Mouse (Mus musculus): Measurements from ENCODE around the gene Gypa.

Gypa gene

DNA sequence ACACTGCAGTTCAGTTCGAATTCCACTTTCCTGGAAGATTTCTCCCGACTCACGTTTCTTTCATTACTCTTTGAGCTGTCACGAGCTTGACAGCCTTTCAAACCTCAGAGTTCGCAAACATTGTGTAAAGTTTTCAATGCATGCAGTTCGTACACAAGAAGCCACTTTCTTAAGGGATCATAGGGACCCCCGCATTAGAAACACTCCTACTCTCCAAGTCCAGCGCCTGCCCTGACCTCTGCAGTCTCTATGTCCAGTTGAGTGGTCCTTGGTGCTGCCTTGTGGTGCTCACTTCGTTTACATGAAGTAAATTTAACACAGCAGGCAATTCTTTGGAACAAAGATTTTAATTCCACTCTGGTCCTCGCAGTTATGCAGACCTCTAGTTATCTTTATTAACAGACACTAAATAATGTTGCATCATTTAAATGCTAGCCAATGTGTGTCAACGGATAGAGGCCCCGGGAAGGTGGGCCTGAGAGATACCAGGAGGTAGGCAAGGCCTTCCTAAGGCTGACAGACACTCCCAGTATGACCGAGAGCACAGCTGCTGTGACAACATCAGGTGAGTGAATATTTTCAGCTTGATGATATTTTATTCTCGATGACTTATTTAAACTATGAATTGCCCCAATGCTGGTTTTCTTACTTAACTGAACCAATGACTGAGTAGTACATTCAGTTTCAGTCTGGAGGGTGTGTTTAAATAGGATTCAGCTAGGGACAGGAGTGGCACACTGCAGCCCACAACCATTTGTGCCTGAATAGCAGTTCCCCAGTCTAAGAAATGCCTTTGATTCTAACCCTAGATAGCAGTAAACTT lies at the start of gene Gypa:
Gene Gypa (plus strand): TSS at position 259 of the 823 bp plus-strand sequence.
- DNase-seq (ENCODE audit: low spot score in 2 of 2), result no peak

DNA sequence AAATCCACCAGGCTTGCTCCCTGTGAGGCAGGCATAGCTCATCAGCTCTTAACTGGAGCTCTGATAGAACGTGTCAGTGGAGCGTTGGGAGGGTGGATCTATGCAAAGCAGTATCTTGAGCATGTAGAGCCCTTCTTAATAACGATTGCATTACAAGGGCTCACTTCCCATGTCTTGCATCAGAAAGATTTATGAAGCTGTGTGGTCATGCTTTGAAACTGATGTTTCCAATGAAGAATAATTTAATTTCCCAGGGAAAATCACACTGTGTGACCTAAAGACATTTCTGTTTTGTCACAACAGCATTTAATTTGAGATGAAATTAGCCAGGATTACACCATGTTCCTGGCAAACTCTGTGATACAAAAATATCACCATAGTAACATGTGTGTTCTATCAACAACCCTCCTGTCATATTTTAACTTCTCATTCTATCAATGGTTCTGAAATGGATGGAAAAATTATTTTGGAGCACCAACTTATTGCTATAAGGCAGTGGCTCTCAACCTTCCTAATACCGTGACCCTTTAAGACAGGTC lies 49.0 kb upstream of the Gypa start:
- DNase-seq (ENCODE audit: low spot score in 2 of 2), result no peak

DNA sequence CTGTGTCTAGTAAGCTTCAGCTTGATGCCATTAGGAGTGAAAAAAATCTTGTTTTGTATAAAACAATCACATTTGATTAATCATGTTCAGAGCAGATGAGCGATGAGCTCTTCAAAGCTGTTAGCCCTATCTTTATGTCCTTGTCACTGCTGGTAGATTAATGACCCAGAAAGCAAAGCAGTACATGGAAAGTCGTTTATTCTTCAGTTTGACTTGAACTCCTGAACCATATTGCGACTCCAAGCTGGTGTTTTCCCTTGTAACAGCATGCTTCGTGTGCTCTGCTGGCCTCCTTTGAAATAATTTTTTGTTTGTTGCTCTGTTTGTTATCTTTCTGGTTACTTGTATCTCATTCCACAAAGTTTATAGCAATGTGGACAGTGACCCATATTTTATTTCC lies 46.4 kb upstream of the Gypa start:
- no peak for DNase-seq (ENCODE audit: low spot score in 2 of 2)

DNA sequence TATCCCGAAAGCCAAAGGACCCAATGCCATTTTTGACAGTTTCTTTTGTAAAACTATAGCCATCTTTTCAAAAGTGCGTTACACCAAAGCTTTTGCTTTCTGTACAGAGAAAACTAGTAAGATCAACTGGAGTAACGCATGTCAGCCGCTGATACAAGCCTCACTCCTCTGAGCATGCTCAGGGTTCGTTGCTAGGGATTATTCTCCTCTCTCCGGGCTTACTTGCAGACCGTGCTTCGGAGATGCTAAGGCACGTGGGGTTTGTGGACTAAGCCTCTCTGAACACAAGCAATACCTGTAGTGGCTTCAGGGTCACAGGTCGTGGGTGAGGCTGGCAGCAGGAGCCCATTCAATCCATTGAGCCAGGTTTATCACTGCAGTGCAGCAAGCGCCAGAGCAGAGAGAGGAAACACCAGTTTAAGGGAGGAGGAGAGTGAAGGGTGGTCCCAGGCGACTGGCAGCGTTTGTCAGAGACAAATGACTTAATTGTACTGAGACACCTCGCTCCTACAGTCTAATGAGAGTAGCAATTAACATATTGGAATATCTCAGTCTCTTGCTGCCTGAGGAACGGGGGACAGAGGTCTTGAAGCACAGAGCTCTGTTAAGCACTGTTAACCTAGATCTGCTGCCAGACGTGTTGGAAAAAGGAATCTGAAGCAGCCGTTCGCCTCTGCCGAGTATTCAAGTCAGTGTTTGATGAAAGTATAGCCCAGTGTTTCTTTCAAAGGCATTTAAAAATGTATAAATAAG lies 41.5 kb upstream of the Gypa start:
- no peak for DNase-seq (ENCODE audit: low spot score in 2 of 2)

DNA sequence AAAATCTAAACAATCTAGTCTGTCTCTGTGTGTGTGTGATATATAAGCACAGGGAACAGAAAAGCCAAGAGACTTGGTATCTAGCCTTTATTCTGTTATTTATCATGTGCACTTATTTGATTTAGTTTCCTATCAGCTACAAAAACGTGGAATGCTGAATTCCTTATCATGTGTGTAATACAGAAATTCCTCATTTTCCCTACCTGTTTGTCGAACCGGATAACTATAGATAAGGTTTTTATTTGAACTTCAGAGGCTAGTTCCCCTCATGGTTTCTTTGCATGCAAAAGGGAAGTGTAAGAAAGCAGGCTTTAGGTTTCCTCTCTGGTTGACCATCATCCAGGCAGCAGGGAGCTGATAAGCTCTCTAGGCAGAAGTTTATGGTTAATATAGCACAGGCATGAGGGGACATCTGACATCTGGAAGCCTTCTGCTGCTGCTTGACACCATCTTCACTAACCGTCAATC lies 30.1 kb upstream of the Gypa start:
- DNase-seq (ENCODE audit: low spot score in 2 of 2), result no peak

DNA sequence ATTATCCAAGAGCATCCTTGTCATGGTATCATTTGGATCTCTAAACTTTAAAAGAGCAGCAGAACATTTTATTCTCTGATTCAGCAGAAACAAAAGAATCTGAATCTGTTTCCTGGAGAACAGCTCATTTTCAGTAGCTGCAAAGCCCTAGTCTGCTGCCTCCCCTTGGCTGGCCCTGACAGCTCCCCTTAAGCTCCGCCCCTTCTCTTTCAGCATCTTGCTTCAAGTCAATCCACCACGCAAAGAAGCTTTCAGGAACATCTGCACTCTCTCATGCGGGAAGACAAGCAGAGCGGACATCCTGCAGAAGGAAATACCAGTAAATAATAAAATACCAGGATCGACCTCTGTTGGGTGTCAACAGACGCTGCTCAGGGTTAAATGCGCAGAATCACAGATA lies 18.6 kb upstream of the Gypa start:
- no peak for DNase-seq (ENCODE audit: low spot score in 2 of 2)

DNA sequence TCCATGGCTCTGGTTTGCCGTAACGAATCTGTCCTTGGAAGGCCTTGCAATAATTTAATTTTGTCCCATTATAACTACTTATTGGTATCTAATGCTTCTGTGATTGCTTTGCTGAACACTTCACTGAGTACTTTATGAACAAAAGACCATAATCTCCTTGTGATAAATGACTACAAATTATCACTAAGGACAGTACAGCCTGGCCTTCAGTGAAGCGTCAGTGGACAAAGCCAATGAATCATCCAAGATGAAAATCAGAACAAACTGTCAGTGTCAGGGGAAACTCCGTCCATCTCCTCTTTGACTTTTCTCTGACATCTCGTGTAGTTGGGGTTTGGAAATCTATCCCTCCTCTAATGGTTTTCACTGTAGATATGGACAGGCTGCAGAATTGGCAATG lies 15.4 kb upstream of the Gypa start:
- DNase-seq (ENCODE audit: low spot score in 2 of 2), result no peak

DNA sequence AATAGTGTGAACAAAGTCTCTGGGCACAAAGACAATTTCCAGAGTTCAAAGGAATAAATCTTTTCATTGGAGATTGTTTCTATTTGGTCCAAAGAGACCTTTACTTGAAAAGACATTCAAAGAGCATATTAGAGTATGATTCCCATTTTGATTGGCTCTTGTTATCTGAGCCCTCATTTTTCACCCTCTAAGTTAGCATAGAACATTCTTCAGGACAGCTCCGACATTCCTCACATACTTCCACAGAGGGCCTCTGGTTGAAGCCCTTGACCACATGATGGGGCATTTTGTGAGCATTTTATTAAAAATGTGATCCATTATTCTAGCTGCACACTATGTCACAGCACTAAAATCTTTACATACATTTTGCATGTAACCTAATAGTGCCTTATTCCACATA lies 14.5 kb upstream of the Gypa start:
- DNase-seq (ENCODE audit: low spot score in 2 of 2), result no peak

DNA sequence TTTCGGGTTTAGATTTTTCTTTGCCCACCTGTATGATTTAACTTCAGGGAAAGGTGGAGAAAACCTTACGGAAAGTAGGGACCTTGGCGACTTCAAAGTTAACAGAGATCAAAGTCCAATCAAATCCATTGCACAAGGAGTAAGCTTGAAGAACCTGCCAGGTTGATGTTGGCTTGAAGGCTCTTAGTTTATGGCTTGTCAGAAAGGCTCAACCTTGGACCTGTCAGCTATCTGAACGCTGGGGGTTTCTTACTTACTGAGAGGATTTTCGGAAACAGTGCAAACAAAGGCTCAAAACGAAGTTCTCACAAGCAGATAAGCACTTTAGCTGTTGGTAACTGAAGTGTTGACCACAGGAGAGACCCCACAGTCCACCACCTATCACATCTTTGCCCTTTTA lies 11.4 kb upstream of the Gypa start:
- no peak for DNase-seq (ENCODE audit: low spot score in 2 of 2)

DNA sequence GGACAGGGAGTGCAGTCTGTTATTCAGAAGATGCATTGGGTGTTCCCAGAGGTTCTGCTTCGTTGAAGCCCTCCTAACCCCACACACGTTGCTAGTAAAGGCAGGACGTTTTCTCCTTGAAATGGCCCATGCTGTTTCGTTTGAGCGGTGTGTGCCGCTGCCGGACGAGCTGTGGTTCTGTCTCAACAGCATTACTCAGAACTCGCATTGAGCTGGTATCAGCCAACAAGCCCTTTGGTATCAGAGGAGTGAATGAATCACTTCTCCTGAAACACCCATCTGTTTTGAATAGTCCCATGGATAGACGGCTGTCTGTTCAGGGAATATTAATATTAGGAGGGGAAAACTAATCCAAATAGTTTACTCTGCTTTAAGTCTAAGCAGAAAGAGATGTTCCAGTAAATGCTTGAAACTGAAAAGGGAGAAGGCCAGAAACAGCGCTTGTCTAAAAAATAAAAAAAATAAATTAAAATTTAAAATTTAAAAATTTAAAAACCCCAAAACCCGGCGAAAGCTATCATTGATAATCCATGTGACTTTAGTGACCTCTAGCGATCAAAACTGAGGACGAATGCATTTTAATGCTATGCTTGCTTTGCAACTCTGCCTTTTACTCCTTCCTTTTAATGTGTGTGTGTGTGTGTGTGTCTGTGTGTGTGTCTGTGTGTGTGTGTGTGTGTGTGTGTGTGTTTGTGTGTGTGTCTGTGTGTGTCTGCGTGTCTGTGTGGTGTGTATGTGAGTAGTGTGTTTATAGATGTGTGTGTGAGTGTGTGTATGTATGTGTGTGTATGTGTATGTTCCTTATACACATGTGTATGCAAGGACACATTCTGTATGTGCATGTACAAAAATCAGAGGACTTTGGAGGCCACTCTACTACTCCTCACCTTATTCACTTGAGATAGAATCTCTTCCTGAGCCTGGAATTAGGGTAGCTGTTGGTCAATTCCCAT lies 10.5 kb upstream of the Gypa start:
- no peak for DNase-seq (ENCODE audit: low spot score in 2 of 2)

DNA sequence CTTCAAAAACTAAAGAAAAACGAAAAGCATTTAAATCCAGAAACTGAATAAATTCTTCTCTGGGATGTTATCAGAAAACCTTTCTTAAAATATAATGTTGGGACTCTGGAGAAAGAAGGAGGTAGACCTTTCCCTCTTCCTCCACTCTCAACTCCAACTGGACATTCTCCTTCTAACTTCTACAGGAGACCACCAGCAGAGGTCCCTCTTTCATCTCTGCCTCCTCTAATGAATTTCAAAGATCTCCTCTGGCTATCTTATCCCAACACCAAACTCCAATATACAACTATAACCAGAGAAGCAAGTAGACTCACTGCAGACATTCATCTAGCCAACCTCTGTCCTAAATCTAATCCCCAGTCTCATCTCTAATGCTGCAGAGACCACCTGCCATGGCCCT lies 2.0 kb upstream of the Gypa start:
- DNase-seq (ENCODE audit: low spot score in 2 of 2), result no peak

DNA sequence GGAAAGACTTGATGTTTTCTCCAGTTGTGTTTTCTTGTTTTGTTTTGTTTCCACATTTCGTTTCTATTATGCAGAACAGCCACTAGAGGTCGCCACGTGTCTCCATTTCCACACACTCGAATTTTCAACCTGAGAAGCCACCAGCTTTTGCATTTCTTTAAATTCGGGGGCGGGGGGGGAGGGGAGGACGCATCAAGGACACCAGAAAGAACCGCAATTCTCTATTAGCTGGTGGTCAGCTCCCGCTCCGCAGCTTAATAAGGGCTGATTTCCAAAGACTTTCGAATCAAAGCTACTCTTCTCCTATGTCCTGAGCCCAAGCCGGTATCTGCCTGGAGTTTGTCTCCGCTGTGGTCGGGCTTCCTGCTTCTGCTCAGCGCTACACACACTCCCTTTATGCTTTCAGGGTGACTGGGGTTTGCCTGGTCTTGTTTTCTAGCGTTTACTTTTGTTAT lies 567 bp upstream of the Gypa start:
- peak in 1 of 2 experiments; percentile 20 for DNase-seq (ENCODE audit: low spot score in 2 of 2)

DNA sequence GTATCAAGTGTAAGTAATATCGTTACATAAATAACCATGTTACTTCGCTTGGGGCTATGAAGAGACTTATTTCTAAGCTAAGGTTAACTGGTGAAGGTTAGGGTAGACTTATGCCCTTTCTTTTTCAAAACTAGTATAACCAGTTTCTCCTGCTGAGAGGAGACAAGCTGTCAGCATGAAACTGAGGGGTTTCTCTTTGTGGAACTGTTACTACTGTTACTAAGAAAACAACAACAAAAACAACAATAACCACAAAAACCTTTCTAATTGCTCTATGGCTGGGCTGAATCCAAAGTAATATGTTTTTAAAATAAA lies 722 bp downstream of the Gypa start:
- DNase-seq (ENCODE audit: low spot score in 2 of 2), result no peak

DNA sequence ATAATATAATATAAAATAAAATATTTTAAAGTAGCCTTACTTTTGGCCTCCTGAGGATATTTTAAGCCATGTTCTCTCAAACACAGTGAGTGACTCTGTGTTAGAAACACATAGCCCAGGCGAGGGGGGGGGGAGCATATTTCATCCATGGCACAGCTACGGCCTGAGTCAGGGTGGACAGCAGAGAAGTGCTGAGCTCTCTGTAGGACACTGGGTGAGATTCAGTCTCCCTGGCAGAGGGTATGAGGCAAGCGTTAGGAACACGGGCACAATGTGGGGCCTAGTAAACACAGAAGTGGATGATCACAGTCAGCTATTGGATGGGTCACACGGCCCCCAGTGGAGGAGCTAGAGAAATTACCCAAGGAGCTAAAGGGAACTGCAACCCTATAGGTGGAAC lies 1.2 kb downstream of the Gypa start:
- no peak for DNase-seq (ENCODE audit: low spot score in 2 of 2)

DNA sequence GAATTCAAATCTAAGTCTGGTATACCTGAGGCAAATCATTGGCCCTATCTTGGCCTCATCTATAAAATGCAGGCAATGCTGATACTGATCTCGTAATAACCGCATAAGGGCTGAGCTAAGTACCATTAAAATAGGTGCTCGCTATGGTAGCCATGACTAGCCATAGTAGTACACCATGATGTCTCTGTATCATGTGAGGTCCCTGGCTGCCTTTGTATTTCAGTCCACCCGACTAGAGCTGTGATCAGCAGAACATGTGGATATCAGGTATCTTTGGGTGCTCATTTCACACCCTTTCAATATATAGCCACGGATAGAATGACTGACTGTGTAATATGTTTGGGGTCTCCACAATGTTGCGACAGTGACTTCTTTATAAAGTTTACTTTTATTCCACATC lies 1.9 kb downstream of the Gypa start:
- DNase-seq (ENCODE audit: low spot score in 2 of 2), result no peak

DNA sequence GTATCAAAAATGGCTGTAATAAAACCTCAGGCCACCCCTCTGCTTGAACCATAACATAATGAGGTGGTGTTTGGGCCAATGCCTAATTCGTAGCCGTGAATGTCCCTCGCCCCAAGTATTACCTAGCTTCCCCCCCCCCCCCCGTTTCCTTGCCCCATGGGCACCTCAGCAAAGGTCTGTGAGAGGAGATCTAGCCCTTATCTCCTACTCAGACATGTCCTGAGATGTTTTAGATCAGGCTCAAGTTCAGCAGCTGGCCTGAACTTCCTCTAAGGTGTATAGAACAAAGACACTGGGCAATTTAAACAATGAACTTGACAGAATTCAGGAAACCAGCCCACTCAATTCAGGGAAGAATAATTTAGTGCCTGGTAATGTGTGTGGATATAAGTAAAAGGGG lies 3.7 kb downstream of the Gypa start:
- no peak for DNase-seq (ENCODE audit: low spot score in 2 of 2)

DNA sequence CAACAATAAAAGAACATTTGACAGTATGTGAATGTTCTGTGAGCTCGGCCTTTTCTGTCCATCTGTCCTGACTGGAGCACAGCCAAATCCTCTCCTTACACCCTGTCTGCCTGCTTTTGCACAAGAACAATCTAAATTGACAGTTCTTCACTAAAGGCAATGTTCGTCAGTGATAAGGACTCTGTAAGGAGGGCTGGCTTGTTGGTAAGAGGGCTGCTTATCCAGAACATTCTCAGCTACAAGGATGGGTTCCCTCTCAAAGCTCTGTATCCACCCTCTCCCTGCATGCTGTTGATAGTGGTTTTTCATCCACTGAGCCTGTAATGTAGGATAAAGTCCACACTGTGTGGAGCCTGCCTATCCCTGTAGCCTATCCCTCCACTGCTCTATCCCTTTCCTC lies 6.7 kb downstream of the Gypa start:
- no peak for DNase-seq (ENCODE audit: low spot score in 2 of 2)

DNA sequence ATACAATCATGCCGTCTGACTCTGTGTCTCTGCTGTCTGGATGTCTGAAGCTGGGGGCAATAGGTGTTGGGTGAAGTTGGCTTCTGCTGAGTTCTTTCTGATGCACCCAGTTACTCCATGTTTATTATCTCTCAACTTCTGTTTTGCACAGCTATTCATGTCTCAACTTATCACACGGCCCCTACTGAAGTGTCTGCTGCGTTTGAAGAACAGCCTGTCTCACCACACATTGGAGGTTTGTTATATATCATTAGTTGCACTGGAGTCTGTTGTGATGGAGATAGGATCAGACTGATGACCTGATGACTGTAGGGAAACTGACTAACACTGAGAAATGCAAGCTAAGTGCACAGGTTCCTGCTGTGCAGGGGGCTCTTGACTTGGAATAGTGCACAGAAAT lies 7.2 kb downstream of the Gypa start:
- DNase-seq (ENCODE audit: low spot score in 2 of 2), result no peak

DNA sequence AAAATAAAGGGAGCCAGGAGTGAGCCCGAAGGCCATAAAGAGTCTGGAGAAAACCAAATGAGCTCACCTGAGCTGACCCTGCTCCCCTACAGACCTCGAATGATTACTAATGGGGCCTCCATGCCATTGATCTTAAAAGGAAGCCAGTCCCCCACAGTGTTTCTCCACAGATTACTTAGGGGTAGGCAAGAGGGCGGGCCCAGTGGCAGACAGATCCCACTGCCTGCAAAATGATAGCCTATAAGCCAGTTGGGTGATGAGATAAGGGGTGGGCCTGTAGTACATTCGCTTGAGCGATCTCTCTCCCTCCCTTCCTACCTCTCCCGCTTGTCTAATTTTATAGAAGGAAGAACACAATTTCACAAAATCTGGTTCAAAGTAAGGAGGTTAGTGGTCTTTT lies 7.7 kb downstream of the Gypa start:
- no peak for DNase-seq (ENCODE audit: low spot score in 2 of 2)

DNA sequence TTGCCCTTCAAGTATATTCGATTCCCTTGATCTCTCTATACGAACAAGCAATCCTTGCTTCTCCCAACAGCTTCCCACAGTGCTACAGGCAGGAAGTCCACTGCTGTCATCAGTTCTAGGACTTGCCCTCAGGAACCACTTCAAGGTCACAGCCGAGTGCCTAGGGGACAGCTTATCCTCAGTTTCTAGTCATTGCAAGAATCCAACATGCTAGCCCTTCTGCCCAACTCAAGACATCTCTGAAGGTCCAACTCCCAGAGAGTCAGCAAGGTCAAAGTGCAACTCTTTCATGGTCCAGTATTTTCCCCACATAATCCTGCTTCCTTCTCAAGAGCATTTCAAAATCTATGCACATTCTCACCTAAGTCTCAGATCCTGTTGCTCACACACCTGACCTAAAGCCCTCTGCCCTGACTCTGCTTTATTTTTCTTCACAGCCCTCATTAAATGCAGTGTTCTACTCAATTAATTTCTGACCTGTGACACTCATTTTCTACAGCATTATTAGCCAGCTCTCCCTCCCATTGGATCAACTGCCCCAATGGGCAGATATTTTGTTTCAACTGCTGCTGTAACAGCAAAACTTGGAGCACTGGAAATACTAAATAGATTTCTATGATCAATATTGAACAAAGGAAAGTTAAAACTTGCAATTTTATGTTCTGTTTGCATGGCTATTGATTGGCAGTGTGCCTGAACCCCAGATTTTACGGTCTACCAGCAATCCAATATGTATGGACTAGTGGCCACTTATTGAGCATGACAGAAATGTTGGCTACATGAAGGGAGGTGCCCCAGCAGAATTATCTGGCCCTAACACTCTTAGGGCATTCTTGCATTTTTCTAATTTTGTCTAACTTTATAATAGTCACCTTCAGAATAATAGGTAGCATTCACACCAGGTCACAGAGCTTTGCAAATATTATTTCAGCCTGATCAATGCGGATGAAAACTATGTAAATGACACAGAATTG lies 33.1 kb downstream of the Gypa start:
- no peak for DNase-seq (ENCODE audit: low spot score in 2 of 2)

DNA sequence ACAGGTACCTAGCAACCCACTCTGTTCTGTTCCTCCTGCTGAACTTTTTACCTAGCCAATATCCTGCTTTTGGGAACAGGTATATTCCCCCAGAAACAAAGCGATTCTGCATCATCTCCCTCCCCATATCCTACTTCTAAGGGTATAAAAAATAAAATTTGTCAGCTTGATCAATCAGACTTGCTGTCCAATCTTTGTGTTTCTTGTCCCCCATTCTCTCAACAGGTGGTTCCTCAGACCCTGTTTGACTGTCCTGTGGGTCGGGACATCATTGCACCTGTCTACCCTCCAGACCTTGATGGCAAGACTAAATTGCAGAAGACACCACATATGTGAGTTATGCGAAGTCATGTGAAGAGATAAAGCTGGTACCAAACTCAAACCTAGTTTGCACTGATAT lies 48.3 kb downstream of the Gypa start:
- DNase-seq (ENCODE audit: low spot score in 2 of 2), result no peak

Data from heart, adult 9 months (tissue).